Mouse (Mus musculus) stomach, embryonic 14.5 days (tissue): Measurements from ENCODE around the gene Iqcf5. TPM values are rescaled to one million over a fixed set of nuclear protein-coding genes. Genes with fewer than 3 reads are reported as not detected.

Source experiments
- ATAC-seq: fragments of 200-750 bp; cut with Nextera tagmentation; 2 replicates; pipeline ENCODE4 v1.8.0; 2017; ENCODE audit warnings: low read depth, moderate TSS enrichment; ENCODE audit not compliant: insufficient number of reproducible peaks, insufficient read depth, low FRiP score
- H3K27ac ChIP-seq: fragments of 300-500 bp; sonication (generic); 2 replicates; pipeline ENCODE4 v1.5.1; 2014; ENCODE audit warnings: mild to moderate bottlenecking, low read length, moderate library complexity, mixed read lengths
- H3K27me3 ChIP-seq: fragments of 300-500 bp; sonication (generic); 2 replicates; pipeline ENCODE4 v1.6.1; 2014; ENCODE audit warnings: low read length, control low read depth, mixed read lengths; ENCODE audit not compliant: control insufficient read depth, insufficient read depth
- H3K36me3 ChIP-seq: fragments of 300-500 bp; sonication (generic); 2 replicates; pipeline ENCODE4 v1.6.1; 2014; ENCODE audit warnings: mild to moderate bottlenecking, control low read depth, low read length, moderate library complexity, mixed read lengths; ENCODE audit not compliant: control insufficient read depth, insufficient read depth
- H3K4me1 ChIP-seq: fragments of 300-500 bp; sonication (generic); 2 replicates; pipeline ENCODE4 v1.6.1; 2014; ENCODE audit warnings: low read length, control low read depth, mixed read lengths; ENCODE audit not compliant: control insufficient read depth, insufficient read depth
- H3K4me2 ChIP-seq: fragments of 300-500 bp; sonication (generic); replicated peaks from 2 replicates; pipeline ENCODE4 v1.6.1; 2014; ENCODE audit warnings: low read depth, low read length, control low read depth
- H3K4me3 ChIP-seq: fragments of 300-500 bp; sonication (generic); 2 replicates; pipeline ENCODE4 v1.5.1; 2014; ENCODE audit warnings: low read depth, low read length, control low read depth
- H3K9ac ChIP-seq: fragments of 300-500 bp; sonication (generic); replicated peaks from 2 replicates; pipeline ENCODE4 v1.6.1; 2014; ENCODE audit warnings: low read depth, mild to moderate bottlenecking, control low read depth, low read length, moderate library complexity, mixed read lengths
- H3K9me3 ChIP-seq: fragments of 300-500 bp; sonication (generic); 2 replicates; pipeline ENCODE4 v1.6.1; 2016; ENCODE audit warnings: low read depth, low read length, control low read depth; ENCODE audit not compliant: control insufficient read depth
- WGBS: fragments of 180-500 bp; shearing (Covaris S2); extraction: QIAGEN DNeasy Blood & Tissue Kit; methylation state at CpG from one replicate; pipeline ENCODE4 v1.1.7; 2014; 5-methylcytosine and 5-hydroxymethylcytosine counted together
- polyA plus RNA-seq: library from polyadenylated mRNA; unstranded; fragments of >200 nt; fragmentation: Nextera tagmentation; extraction: Ambion mirVana; gene quantifications from 2 replicates; pipeline ENCODE4 v1.2.1, GENCODE M21; 2014

The Iqcf5 gene
- polyA plus RNA-seq, 1 experiment from 2014 or later: not detected

- Histone ChIP-seq H3K27ac (no peak overlapping the region), H3K27me3 (no peaks in the 10 kb centered on the region), H3K9ac (no peak overlapping the region), H3K4me3 (no peak overlapping the region), H3K4me1 (no peaks in the 10 kb centered on the region), H3K4me2 (no peak overlapping the region), H3K9me3 (no peaks in the 10 kb centered on the region), H3K36me3 (no peaks in the 10 kb centered on the region)
- no peak for ATAC-seq
- 60% methylated on average over 2 of the region's 2 CpGs for WGBS
These were observed 5.1 kb downstream of the Iqcf5 start for GRCm38 (mm10) chr9:106519433-106519832.

- H3K9ac ChIP-seq: no peak overlapping the region
- no peak overlapping the region for H3K27ac ChIP-seq
- no peak for ATAC-seq
- H3K4me1 ChIP-seq: no peaks in the 10 kb centered on the region
- no peaks in the 10 kb centered on the region for H3K36me3 ChIP-seq
- no peak overlapping the region for H3K4me2 ChIP-seq
- WGBS: 69% methylated on average over 8 of the region's 8 CpGs
- no peak overlapping the region for H3K4me3 ChIP-seq
- no peaks in the 10 kb centered on the region for H3K27me3 ChIP-seq
- H3K9me3 ChIP-seq: no peaks in the 10 kb centered on the region
These were observed 5.5 kb downstream of the Iqcf5 start for GRCm38 (mm10) chr9:106519909-106520308.

GRCm38 (mm10) chr9:106531833-106532232, 17.5 kb downstream of the Iqcf5 start:
- no peak overlapping the region for H3K4me3 ChIP-seq
- H3K27me3 ChIP-seq: no peaks in the 10 kb centered on the region
- H3K27ac ChIP-seq: no peak overlapping the region
- H3K4me1 ChIP-seq: no peaks in the 10 kb centered on the region
- no peaks in the 10 kb centered on the region for H3K9me3 ChIP-seq
- ATAC-seq: no peak
- H3K36me3 ChIP-seq: no peaks in the 10 kb centered on the region
- WGBS: 22% methylated on average over 3 of the region's 3 CpGs
- H3K4me2 ChIP-seq: no peak overlapping the region
- no peak overlapping the region for H3K9ac ChIP-seq

- no peak overlapping the region for H3K4me3 ChIP-seq
- no peak for ATAC-seq
- H3K36me3 ChIP-seq: no peaks in the 10 kb centered on the region
- no peak overlapping the region for H3K9ac ChIP-seq
- no peaks in the 10 kb centered on the region for H3K9me3 ChIP-seq
- H3K27me3 ChIP-seq: no peaks in the 10 kb centered on the region
- no peak overlapping the region for H3K27ac ChIP-seq
- WGBS: 89% methylated on average over 7 of the region's 7 CpGs
- H3K4me1 ChIP-seq: no peaks in the 10 kb centered on the region
- no peak overlapping the region for H3K4me2 ChIP-seq
These were observed 19.9 kb downstream of the Iqcf5 start for GRCm38 (mm10) chr9:106534296-106534695.

GRCm38 (mm10) chr9:106534975-106535374, 20.6 kb downstream of the Iqcf5 start:
- no peak overlapping the region for H3K4me3 ChIP-seq
- no peak overlapping the region for H3K4me2 ChIP-seq
- H3K36me3 ChIP-seq: no peaks in the 10 kb centered on the region
- no peaks in the 10 kb centered on the region for H3K4me1 ChIP-seq
- no peaks in the 10 kb centered on the region for H3K9me3 ChIP-seq
- H3K27ac ChIP-seq: no peak overlapping the region
- WGBS: 88% methylated on average over 11 of the region's 11 CpGs
- no peak for ATAC-seq
- no peak overlapping the region for H3K9ac ChIP-seq
- no peaks in the 10 kb centered on the region for H3K27me3 ChIP-seq

GRCm38 (mm10) chr9:106561531-106561930, 47.2 kb downstream of the Iqcf5 start, which contains the start of gene Iqcf3:
TSS of gene Iqcf3 (minus strand) at chr9:106561631.
- H3K27ac ChIP-seq: no peak within 1 kb of the TSS
- H3K9ac ChIP-seq: no peak within 1 kb of the TSS
- H3K4me2 ChIP-seq: no peak within 1 kb of the TSS
- 91% methylated on average over 5 of the region's 5 CpGs for WGBS
- no peaks in the 10 kb centered on the region for H3K27me3 ChIP-seq
- no peak within 1 kb of the TSS for H3K4me3 ChIP-seq
- ATAC-seq: no peak
- H3K36me3 ChIP-seq: no peaks in the 10 kb centered on the region
- no peaks in the 10 kb centered on the region for H3K4me1 ChIP-seq
- H3K9me3 ChIP-seq: no peaks in the 10 kb centered on the region

GRCm38 (mm10) chr9:106562291-106562690, 47.9 kb downstream of the Iqcf5 start:
- no peak for ATAC-seq
- H3K4me1 ChIP-seq: no peaks in the 10 kb centered on the region
- no peak overlapping the region for H3K27ac ChIP-seq
- no peak overlapping the region for H3K4me2 ChIP-seq
- H3K4me3 ChIP-seq: no peak overlapping the region
- H3K9me3 ChIP-seq: no peaks in the 10 kb centered on the region
- H3K9ac ChIP-seq: no peak overlapping the region
- no peaks in the 10 kb centered on the region for H3K27me3 ChIP-seq
- WGBS: 90% methylated on average over 11 of the region's 11 CpGs
- H3K36me3 ChIP-seq: no peaks in the 10 kb centered on the region

GRCm38 (mm10) chr9:106564025-106564424, 49.7 kb downstream of the Iqcf5 start:
- WGBS: 78% methylated on average over 8 of the region's 8 CpGs

More at GRCm38 (mm10) chr9:106564025-106564424, 49.7 kb downstream of the Iqcf5 start:
- no peak for ATAC-seq
- no peak overlapping the region for H3K4me2 ChIP-seq
- no peak overlapping the region for H3K9ac ChIP-seq
- no peaks in the 10 kb centered on the region for H3K36me3 ChIP-seq
- no peak overlapping the region for H3K4me3 ChIP-seq
- no peaks in the 10 kb centered on the region for H3K9me3 ChIP-seq
- no peaks in the 10 kb centered on the region for H3K4me1 ChIP-seq
- H3K27me3 ChIP-seq: no peaks in the 10 kb centered on the region
- no peak overlapping the region for H3K27ac ChIP-seq
